Mouse (Mus musculus): Measurements from ENCODE around the gene Psmd5.
A peak's percentile ranks its signal among the peaks of the same experiment; 100 is the strongest.

Gene Psmd5

GRCm38 (mm10) chr2:34874816-34875345 is at the start of gene Psmd5:
TSS of gene Psmd5 (minus strand) at chr2:34874968.
- DNase-seq (ENCODE audit: low spot score), result no peak

- DNase-seq (ENCODE audit: low spot score), result no peak
Observed at GRCm38 (mm10) chr2:34922729-34923128, 48.0 kb upstream of the Psmd5 start.

GRCm38 (mm10) chr2:34920144-34920543 is 45.4 kb upstream of the Psmd5 start:
- DNase-seq (ENCODE audit: low spot score), result no peak

GRCm38 (mm10) chr2:34915103-34915502 is 40.3 kb upstream of the Psmd5 start:
- no peak for DNase-seq (ENCODE audit: low spot score)

- DNase-seq (ENCODE audit: low spot score), result no peak
Observed at GRCm38 (mm10) chr2:34914823-34915082, 40.0 kb upstream of the Psmd5 start.

GRCm38 (mm10) chr2:34914069-34914822 is 39.5 kb upstream of the Psmd5 start:
- DNase-seq (ENCODE audit: low spot score), result peak; percentile 50

GRCm38 (mm10) chr2:34913218-34914068 is 38.7 kb upstream of the Psmd5 start, which contains the start of gene Phf19:
TSS of gene Phf19 (minus strand) at chr2:34914026.
- peak; percentile 50 for DNase-seq (ENCODE audit: low spot score)

- no peak for DNase-seq (ENCODE audit: low spot score)
Observed at GRCm38 (mm10) chr2:34912613-34913012, 37.8 kb upstream of the Psmd5 start.

- no peak for DNase-seq (ENCODE audit: low spot score)
Observed at GRCm38 (mm10) chr2:34911871-34912270, 37.1 kb upstream of the Psmd5 start.

- no peak for DNase-seq (ENCODE audit: low spot score)
Observed at GRCm38 (mm10) chr2:34909719-34910118, 35.0 kb upstream of the Psmd5 start.

- DNase-seq (ENCODE audit: low spot score), result peak; percentile 44
Observed at GRCm38 (mm10) chr2:34906861-34907604, 32.3 kb upstream of the Psmd5 start.

- DNase-seq (ENCODE audit: low spot score), result no peak
Observed at GRCm38 (mm10) chr2:34906426-34906825, 31.7 kb upstream of the Psmd5 start.

GRCm38 (mm10) chr2:34904849-34905542 is 30.2 kb upstream of the Psmd5 start:
- peak; percentile 97 for DNase-seq (ENCODE audit: low spot score)

- no peak for DNase-seq (ENCODE audit: low spot score)
Observed at GRCm38 (mm10) chr2:34903652-34904405, 29.1 kb upstream of the Psmd5 start.

- DNase-seq (ENCODE audit: low spot score), result no peak
Observed at GRCm38 (mm10) chr2:34903191-34903590, 28.4 kb upstream of the Psmd5 start.

- DNase-seq (ENCODE audit: low spot score), result no peak
Observed at GRCm38 (mm10) chr2:34902731-34903130, 28.0 kb upstream of the Psmd5 start.

GRCm38 (mm10) chr2:34901726-34902125 is 27.0 kb upstream of the Psmd5 start:
- no peak for DNase-seq (ENCODE audit: low spot score)

- no peak for DNase-seq (ENCODE audit: low spot score)
Observed at GRCm38 (mm10) chr2:34900412-34900811, 25.6 kb upstream of the Psmd5 start.

GRCm38 (mm10) chr2:34899682-34900081 is 24.9 kb upstream of the Psmd5 start:
- DNase-seq (ENCODE audit: low spot score), result no peak

GRCm38 (mm10) chr2:34897820-34898219 is 23.1 kb upstream of the Psmd5 start:
- DNase-seq (ENCODE audit: low spot score), result peak; percentile 54

All from T-cell, adult 2 months (primary cell).